Mouse (Mus musculus) olfactory bulb, adult 2 months (tissue): ENCODE results near the gene Lrrc10b. TPM values are rescaled to one million over a fixed set of nuclear protein-coding genes. Genes with fewer than 3 reads are reported as not detected.

ENCODE experiments used
- H3K27ac ChIP-seq: fragments of 200-500 bp; 2 replicates; pipeline ENCODE4 v1.5.1; 2012; ENCODE audit warnings: low read depth, low read length; ENCODE audit not compliant: insufficient read depth
- H3K4me1 ChIP-seq: fragments of 200-500 bp; 2 replicates; pipeline ENCODE4 v1.6.1; 2012; ENCODE audit warnings: low read length; ENCODE audit not compliant: control insufficient read depth, insufficient read depth
- H3K4me3 ChIP-seq: fragments of 200-500 bp; 2 replicates; pipeline ENCODE4 v1.5.1; 2012; ENCODE audit warnings: mild to moderate bottlenecking, low read depth, low read length, moderate library complexity; ENCODE audit not compliant: insufficient read depth
- CTCF ChIP-seq: fragments of 200-500 bp; IDR thresholded peaks from 2 replicates; pipeline ENCODE4 v1.5.1; 2012; ENCODE audit warnings: low read depth, mild to moderate bottlenecking, low read length, moderate library complexity; ENCODE audit not compliant: insufficient read depth
- POLR2A ChIP-seq: fragments of 200-500 bp; IDR thresholded peaks from 2 replicates; pipeline ENCODE4 v1.6.1; 2012; ENCODE audit warnings: mild to moderate bottlenecking, low read depth, low read length, moderate library complexity; ENCODE audit not compliant: insufficient read depth
- WGBS: fragments of 180-500 bp; shearing (Covaris S2); methylation state at CpG from one replicate; pipeline ENCODE4 v1.1.7; 2018; 5-methylcytosine and 5-hydroxymethylcytosine counted together
- polyA plus RNA-seq: library from polyadenylated mRNA; stranded (reverse); fragments of >200 nt; gene quantifications from 2 replicates; pipeline ENCODE4 v1.2.4, GENCODE M21; 2012; ENCODE audit warnings: low replicate concordance; ENCODE audit not compliant: missing spikeins, insufficient read depth, insufficient read length

The Lrrc10b gene
- polyA plus RNA-seq, 1 experiment, result not detected

- WGBS, result 2% methylated on average over 3 of the region's 3 CpGs
- Histone ChIP-seq H3K27ac (no peak overlapping the region), H3K4me1 (no peaks in the 10 kb centered on the region), H3K4me3 (no peak overlapping the region)
- no peak; the same call in 1 of the 2 replicates for TF ChIP-seq CTCF
- TF ChIP-seq POLR2A, result no peak
Measured at GRCm38 (mm10) chr19:10449708-10450107, 7.6 kb downstream of the Lrrc10b start.

GRCm38 (mm10) chr19:10449190-10449589, 8.1 kb downstream of the Lrrc10b start:
- no peak overlapping the region for H3K4me3 ChIP-seq
- no peak overlapping the region for H3K27ac ChIP-seq
- 74% methylated on average over 6 of the region's 6 CpGs for WGBS
- TF ChIP-seq CTCF (no peak), POLR2A (no peak)
- H3K4me1 ChIP-seq, result no peaks in the 10 kb centered on the region

- Histone ChIP-seq H3K27ac (no peak overlapping the region), H3K4me1 (no peaks in the 10 kb centered on the region), H3K4me3 (no peak overlapping the region)
- no peak for TF ChIP-seq CTCF
- TF ChIP-seq POLR2A, result no peak
- 92% methylated on average over 7 of the region's 7 CpGs for WGBS
Measured at GRCm38 (mm10) chr19:10448275-10448674, 9.0 kb downstream of the Lrrc10b start.

- Histone ChIP-seq H3K4me3 (no peak overlapping the region), H3K4me1 (no peaks in the 10 kb centered on the region), H3K27ac (no peak overlapping the region)
- 93% methylated on average over 15 of the region's 15 CpGs for WGBS
- TF ChIP-seq CTCF (no peak), POLR2A (no peak)
Measured at GRCm38 (mm10) chr19:10444685-10445369, 12.4 kb downstream of the Lrrc10b start.

GRCm38 (mm10) chr19:10437521-10437920, 19.8 kb downstream of the Lrrc10b start:
- Histone ChIP-seq H3K27ac (no peak overlapping the region), H3K4me1 (0 out of 2 replicates have a peak, but pooled peaks cover 6% of the 10 kb centered on the region), H3K4me3 (no peak overlapping the region)
- TF ChIP-seq POLR2A, result no peak
- no peak for TF ChIP-seq CTCF
- WGBS, result 82% methylated on average over 1 of the region's 1 CpGs

GRCm38 (mm10) chr19:10436726-10437125, 20.5 kb downstream of the Lrrc10b start:
- no peak overlapping the region for H3K27ac ChIP-seq
- TF ChIP-seq POLR2A, result no peak
- TF ChIP-seq CTCF, result no peak
- no peak overlapping the region for H3K4me3 ChIP-seq
- H3K4me1 ChIP-seq, result 0 out of 2 replicates have a peak, but pooled peaks cover 9% of the 10 kb centered on the region
- WGBS, result 19% methylated on average over 1 of the region's 1 CpGs

- TF ChIP-seq POLR2A (no peak), CTCF (0 out of 2 replicates have a peak, but pooled peaks have one; percentile 7)
- no peak overlapping the region for H3K27ac ChIP-seq
- 0 out of 2 replicates have a peak, but pooled peaks cover 9% of the 10 kb centered on the region for H3K4me1 ChIP-seq
- no peak overlapping the region for H3K4me3 ChIP-seq
- 19% methylated on average over 3 of the region's 3 CpGs for WGBS
Measured at GRCm38 (mm10) chr19:10435908-10436307, 21.4 kb downstream of the Lrrc10b start.

- Histone ChIP-seq H3K4me3 (no peak overlapping the region), H3K4me1 (0 out of 2 replicates have a peak, but pooled peaks cover 9% of the 10 kb centered on the region), H3K27ac (no peak overlapping the region)
- no peak for TF ChIP-seq CTCF
- TF ChIP-seq POLR2A, result no peak
- 89% methylated on average over 6 of the region's 6 CpGs for WGBS
Measured at GRCm38 (mm10) chr19:10434927-10435326, 22.3 kb downstream of the Lrrc10b start.

GRCm38 (mm10) chr19:10433879-10434540, 23.3 kb downstream of the Lrrc10b start:
- 0 out of 2 replicates have a peak, but pooled peaks cover 9% of the 10 kb centered on the region for H3K4me1 ChIP-seq
- no peak overlapping the region for H3K4me3 ChIP-seq
- no peak overlapping the region for H3K27ac ChIP-seq
- 67% methylated on average over 9 of the region's 9 CpGs for WGBS
- TF ChIP-seq CTCF, result no peak
- no peak for TF ChIP-seq POLR2A
